Mouse (Mus musculus): ENCODE measurements at regions not wholly inside any gene's neighbourhood (a gene's known extent, or its start where the extent isn't known, plus 50 kb on each side); places are given as distances from the start of the nearest gene placed in this dataset.

- no peak for DNase-seq
Measured at GRCm38 (mm10) chr16:45331236-45331635, 77.6 kb downstream of the Cd200 start.

GRCm38 (mm10) chr16:45330298-45330697 is 78.6 kb downstream of the Cd200 start:
- no peak for DNase-seq

- DNase-seq, result peak; percentile 36
Measured at GRCm38 (mm10) chr16:45329716-45330115, 79.1 kb downstream of the Cd200 start.

- DNase-seq, result no peak
Measured at GRCm38 (mm10) chr16:45327103-45327502, 81.8 kb downstream of the Cd200 start.

- no peak for DNase-seq
Measured at GRCm38 (mm10) chr16:45311479-45311878, 87.4 kb downstream of the Btla start.
